Mouse (Mus musculus) embryo, embryonic 11.5 days (tissue): ENCODE measurements around the gene Slc3a2.

Experiments used
- DNase-seq: peaks from one replicate; pipeline ENCODE4 v3.0.0-alpha.2; 2012; ENCODE audit warnings: low read depth, low spot score

The Slc3a2 gene

DNA sequence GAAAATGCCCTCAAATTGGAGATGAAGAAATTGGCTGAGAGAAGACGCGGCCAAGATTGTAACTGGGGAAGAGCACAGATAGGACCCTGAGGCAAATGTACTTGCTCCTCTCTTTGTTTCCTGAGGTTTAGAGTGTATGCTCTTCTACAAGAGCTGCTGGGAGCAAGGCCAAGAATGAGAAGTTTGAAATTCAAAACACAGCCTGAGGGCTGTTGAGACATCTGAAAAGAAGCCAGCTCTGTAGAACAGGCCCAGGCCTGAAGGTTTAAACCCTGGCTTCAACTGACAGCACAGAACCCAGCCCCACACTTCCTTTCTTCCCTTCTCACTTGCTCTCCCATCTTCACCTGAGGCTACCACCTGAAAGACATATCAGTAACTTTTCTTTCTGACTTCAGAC lies 13.1 kb downstream of the Slc3a2 start:
- no peak for DNase-seq

- no peak for DNase-seq
Observed at GRCm38 (mm10) chr19:8708954-8709353, 14.2 kb downstream of the Slc3a2 start.

DNA sequence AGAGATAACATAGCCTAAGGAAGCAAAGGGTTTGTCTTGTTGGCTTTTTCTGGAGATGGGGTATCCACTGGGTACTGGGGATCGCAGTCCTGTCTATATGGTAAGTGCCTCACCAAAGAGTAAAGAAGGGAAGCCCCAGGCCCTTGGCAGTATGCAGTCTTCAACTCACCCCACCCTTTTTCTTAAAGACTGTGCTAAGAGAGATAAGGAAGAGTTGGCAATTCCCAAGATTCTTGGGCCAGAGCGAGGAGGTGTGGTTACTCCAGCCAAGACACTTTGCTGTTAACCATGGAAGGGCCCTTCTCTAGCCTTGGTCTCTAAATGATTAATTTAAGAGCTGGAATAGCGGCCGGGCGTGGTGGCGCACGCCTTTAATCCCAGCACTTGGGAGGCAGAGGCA lies 16.2 kb downstream of the Slc3a2 start:
- DNase-seq: no peak

GRCm38 (mm10) chr19:8706132-8706667 lies 17.0 kb downstream of the Slc3a2 start:
- no peak for DNase-seq

GRCm38 (mm10) chr19:8705026-8705708 lies 18.0 kb downstream of the Slc3a2 start:
- no peak for DNase-seq

DNA sequence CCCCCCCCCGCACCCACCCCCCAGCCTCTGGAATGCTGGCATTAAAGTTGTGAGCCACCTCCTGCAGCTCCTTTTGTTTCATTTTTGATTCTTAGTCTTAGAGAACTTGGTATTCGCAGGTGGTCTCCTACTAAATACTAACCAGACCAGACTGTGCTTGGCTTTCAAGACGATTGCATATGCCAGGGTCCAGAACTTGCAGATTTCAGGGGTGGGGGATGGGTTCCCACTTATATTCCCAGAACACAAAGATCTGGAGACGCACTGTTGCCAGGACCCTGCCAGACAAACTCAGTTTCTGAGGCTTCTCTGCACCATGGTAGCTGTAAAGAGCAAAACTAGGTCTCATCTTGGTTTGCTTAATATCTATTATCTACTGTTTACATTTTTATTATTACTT lies 19.6 kb downstream of the Slc3a2 start:
- DNase-seq: no peak

DNA sequence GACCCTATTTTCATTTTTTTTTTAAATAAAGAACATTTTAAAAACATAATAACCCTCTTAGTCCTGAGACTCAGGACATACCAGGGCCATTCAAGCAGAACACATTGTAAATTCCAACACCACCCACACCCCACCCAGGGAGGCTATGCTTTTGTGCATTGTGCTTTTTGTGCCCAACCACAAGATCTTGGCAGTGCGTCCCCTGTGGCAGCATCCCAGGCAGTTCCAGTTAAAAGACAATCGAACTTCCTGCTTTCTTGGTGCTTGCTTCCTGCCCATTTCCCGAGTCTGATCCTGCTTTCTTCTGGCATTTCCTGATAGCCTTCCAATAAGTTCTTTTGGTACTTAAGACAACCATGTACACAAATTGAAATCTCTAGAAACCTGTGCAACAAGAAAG lies 20.7 kb downstream of the Slc3a2 start:
- no peak for DNase-seq

DNA sequence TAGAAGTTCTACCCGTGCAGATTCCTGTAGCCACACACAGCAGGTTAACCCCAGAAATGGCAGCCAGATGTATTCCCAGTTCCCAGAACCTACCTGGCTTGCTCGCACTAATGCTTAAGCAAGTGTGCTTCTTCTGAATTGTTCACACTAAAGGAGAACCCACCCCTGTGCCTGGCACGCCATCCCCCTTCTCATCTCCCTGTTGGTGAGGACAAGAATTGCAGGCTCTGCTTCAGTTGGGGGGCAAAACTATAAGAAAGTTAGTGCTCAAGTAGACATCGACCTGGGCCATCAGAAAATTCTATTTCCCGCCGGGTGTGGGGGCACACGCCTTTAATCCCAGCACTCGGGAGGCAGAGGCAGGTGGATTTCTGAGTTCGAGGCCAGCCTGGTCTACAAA lies 23.5 kb downstream of the Slc3a2 start:
- no peak for DNase-seq

- no peak for DNase-seq
Observed at GRCm38 (mm10) chr19:8695330-8695729, 27.8 kb downstream of the Slc3a2 start.

DNA sequence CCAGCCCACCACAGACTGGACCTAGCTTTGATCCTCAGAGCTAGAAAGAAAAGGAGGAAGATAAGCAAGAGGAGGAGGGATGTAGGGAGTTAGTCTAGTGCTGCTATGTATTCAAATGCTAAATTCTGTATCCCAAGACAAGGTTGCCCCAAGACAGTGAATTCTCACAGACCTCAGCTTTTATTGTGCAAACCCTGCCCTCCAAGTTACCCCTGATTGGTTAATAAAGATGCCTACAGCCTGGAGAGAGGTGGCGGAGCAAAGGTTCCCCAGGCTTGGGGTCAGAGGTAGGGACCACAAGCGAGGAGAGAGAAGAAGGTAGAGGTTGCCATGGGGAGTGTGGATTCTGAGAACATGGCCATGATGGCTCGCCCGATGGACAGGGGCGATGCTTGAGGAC lies 30.4 kb downstream of the Slc3a2 start:
- no peak for DNase-seq

DNA sequence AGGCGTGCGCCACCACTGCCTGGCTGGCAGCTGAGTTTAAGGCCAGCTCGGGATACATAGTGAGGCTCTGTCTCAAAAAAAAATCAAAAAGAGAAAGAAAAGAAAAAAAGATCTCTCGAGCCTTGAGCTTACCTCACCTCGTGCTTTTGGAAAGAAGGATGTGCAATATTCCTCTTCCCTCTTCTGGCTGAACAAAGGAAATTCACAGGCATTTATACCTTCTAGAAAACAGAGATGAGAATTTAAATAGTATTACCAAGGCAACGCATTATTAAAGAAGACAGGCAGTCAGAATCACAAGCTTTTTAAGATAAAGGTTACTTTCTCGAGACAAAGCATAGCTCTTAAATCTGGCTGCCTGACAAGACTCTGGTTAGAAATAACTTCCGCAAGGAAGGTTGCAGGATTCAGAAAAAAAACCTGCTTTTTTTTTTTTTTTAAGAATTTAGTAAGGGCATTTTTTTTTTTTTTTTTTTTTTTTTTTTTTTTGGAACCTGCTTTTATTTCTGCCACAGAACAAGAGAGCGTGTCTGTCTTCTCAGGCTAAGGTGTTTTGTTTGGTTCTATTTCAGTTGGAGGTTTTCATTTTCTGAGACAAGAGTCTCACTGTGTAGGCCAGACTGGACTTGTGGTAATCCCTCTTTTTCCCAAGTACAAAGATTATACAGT lies 31.2 kb downstream of the Slc3a2 start:
- DNase-seq: no peak

GRCm38 (mm10) chr19:8683627-8684026 lies 39.5 kb downstream of the Slc3a2 start:
- no peak for DNase-seq

DNA sequence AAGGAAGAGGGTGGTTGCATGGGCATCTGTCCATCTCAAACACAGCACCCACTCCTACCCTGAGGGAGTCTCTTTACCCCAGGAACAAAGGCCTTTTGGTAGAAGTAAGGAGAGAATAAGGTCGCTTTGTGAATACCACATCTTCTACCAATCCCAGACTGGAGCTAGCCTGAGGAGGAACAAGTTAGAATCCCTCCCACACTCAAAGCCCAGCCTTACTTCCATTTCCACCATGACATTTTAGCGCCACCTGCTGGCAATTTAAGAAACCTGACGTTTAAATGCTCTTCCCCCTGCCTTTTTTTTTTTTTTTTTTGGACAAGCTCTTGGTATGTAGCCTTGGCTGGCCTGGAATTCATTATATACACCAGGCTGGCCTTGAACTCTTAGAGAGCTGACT lies 40.2 kb downstream of the Slc3a2 start:
- DNase-seq: peak; percentile 82

- no peak for DNase-seq
Observed at GRCm38 (mm10) chr19:8681633-8682362, 41.4 kb downstream of the Slc3a2 start.

- no peak for DNase-seq
Observed at GRCm38 (mm10) chr19:8679031-8679779, 44.0 kb downstream of the Slc3a2 start.

DNA sequence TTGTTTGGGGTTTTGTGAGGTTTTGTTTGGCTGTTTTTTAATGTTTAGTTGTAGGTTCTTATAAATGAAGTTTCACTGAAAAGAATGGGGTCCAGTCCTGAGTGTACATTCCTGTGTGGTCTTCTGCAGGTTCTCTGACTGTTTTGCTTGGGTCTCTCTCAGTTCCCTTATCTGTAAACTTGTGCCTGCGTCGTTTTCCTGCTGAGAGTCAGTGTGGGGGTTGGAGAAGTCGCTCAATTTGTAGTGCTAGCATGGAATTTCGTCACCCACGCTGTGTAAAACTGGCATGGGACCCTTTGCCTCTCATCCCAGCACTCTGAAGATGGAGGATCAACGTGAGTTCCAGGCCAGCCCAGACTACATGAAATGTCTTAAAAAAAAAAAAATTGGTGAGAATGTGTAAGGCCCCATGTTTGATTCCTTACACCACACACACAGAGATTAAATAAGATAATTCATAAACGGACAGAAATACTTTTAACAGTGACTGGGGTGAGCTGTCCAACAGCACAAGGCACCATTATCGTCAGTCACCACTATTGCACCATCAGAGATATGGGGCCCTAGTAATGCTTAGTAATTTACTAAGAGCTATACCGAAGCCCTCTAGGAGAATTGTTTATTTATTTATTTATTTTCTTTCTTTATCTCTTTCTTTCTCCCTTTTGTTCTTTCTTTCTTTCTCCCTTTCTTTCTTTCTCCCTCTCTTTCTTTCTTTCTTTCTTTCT lies 49.7 kb downstream of the Slc3a2 start:
- no peak for DNase-seq

DNA sequence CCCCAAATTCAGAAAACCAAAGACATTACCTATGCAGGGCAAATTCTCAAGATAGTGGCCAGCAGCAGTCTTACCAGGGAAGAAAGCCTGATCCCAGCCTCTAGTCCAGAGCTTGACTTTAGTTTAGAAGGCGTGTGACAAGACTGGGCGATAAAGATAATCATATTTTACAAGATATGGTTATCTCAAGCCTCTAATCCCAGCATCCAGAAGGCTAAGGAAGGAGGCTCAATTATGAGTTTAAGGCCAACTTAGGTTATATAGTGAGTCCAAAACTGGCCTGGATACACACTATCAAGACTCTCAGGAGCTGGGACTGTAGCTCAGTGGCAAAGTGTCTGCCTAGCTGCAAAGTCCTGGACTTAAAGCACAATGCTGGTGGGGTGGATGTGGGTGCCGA lies 50.3 kb downstream of the Slc3a2 start:
- DNase-seq: no peak

DNA sequence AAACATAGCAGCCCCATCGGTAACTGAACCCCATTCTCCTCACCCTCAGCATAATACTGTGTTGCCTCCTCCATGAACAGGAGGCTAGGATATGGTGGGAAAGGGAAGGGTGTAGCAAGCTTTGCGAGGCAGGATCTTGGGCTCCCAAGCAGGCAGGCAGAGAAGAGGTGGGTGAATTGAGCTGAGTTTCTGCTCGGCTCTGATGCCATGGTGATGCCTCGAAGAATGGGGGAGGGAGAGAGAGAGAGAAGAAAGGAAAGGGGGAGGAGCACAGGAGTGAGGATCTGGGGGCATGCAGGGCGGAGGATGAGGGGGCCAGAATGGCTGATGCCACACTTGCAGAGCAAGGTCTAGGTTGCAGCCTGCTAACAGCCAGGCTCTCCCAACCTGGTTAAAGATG lies 57.4 kb downstream of the Slc3a2 start:
- DNase-seq: no peak

DNA sequence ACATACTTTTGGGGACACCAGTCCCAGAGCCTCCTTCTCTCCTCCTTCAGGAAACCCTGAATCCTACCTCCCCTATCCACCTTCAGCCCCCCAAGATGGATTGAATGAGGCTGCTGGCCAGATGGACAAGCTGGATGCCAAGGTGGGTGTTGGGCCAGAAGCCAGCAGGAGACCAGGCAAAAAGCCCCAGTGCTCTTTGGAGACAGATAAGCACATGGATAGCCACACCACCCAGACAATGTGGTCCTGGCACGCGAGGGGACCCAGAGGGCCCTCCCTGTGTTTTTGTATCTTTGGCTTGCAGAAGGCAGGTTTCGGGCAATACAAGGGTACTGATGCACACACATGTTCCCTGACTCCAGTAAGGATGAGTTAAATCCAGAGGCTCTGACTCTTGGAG lies 58.3 kb downstream of the Slc3a2 start:
- DNase-seq: no peak

DNA sequence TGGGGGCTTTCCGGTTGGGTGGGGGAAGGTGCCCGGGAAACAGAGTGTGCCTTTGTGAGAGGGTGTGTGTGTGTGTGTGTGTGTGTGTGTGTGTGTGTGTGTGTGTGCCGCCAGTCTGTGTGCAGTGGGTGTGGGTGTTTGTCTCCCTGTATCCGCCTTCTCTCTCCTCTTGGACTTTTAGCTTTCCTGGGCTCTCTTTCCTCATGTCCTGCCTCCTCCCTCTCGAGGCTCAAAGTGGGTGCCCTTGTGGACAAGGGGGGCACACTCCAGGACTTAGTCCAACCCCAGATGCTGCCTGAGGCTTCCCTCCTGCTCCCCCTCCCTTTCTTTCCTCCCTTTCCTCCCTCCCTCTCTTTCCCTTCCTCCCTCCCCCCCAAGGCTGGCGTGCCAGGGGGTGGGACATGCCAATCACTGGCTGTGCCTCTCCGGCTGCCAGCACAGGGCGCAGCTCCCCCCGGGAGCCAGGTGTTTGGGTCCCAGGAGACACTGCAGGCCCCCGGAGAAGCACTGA lies 59.2 kb downstream of the Slc3a2 start:
- DNase-seq: no peak

GRCm38 (mm10) chr19:8663360-8663839 lies 59.8 kb downstream of the Slc3a2 start, which contains the start of gene Chrm1:
Gene Chrm1 (plus strand): TSS chr19:8663789.
- DNase-seq: no peak
